Mouse (Mus musculus): Measurements from ENCODE around the gene Ccdc60.
"Not testable (repeated sequence)": the region's sequence is repeated elsewhere in the genome, so short reads cannot be mapped to it uniquely, and the experiment has no call there.

Ccdc60 gene

DNA sequence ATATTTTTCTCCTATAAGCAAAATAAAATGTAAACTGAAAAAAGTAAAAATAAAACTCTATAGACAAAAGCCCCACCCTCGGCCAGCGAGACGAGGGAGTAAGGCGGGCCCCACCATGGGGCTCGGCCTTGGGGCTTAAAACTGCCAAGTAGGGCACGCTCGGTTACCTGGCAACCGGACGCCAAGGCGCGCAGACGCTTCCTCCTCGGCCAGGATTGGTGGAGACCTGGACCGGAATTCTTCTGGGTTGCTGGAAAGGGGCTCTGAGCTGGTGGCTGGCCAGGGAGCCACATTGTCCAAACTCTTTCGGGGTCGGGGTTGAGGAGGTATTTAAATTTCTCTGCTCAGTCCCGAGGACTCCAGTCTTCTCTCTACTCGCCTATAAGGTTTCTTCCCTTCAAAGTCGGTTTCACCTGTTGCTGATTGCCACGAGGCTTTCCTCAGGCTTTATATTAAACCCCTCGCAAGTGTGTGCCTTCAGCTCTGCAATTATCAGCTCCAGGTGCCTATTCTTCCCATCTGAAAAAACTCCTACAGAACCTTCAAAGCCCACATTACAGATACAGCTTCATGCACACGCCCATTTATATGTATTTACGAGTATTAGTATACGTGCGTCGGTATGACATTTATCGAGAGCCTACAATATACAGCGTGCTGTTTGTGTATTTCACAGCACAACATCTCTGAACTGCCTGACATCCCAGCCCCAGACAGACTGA is at the start of gene Ccdc60:
Gene Ccdc60, minus strand, starts transcription at position 137 of the 722 bp plus-strand sequence.
- DNase-seq, result no peak

DNA sequence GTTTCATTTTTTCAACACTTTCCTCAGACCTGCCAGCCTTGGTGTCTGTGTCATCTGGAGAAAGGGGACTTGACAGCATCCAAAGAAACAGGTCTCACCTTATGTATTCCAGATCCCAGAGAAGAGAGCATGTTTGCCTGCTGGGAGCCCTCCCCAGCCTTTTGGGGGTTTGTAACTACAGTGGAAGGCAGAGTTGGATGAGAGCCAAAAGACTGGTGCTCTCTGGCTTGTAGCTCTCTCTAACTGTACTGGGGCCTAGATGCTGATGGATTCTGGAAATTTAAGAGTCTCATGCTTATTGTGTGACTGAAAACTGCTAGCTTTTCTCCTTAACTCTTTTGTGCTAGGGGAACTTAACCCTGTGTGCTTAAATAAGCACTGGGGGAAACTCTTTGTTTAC is 47.4 kb upstream of the Ccdc60 start:
- DNase-seq, result no peak

- DNase-seq, result no peak
Observed at GRCm38 (mm10) chr5:116328911-116329310, 40.1 kb upstream of the Ccdc60 start.

- no peak for DNase-seq
Observed at GRCm38 (mm10) chr5:116323401-116323800, 34.6 kb upstream of the Ccdc60 start.

DNA sequence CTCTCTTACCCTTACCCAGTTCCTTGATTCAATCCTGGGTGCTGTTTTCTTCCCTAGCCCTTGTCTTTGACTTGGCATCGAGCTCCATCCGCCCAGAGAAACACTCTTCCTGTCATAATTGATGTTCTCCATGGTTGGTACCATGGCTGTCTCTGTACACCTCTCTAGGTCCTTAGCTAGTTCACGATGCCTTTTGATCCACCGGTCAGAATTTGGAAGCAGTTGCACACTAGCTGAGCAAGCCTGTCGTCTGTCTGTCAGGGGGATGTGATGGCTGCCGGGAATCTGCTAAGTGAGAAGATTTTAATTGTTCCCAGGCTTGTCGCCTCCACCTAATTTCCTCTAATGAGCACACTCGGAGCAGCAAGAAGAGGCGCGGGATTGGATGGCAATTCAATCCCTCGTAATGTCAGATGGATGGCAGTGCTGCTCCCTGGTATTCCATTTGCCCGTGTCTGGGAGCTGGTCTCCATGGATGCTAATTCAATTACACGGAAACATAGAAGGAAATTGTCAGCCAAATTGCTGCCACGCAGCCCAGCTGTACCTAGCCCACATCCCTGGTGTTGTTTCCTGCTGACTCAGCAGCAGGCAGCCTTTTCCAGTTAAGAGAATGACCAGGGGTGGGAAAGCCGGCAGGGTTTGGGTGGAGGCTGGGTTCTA is 33.7 kb upstream of the Ccdc60 start:
- DNase-seq, result no peak

DNA sequence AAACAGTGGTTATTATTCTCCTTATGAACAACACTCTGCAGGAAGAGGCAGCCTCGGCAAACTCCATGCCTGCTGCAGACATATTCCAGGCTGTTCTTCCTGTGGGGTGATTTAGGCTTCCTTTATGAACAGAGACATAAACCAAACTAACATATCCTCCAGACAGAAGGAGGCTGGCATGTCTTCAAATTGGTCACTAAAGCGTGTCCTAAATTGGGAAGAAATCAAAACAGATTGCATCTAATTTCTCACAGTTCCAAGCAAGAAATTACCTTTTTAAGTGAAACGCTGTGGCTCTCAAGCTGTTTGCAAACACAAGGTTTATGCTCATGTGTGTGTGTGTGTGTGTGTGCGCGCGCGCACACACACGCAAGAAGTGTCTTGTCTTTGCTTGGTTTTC is 24.9 kb upstream of the Ccdc60 start:
- no peak for DNase-seq

GRCm38 (mm10) chr5:116312111-116312737 is 23.4 kb upstream of the Ccdc60 start:
- DNase-seq, result no peak

GRCm38 (mm10) chr5:116311636-116312035 is 22.9 kb upstream of the Ccdc60 start:
- no peak for DNase-seq

- DNase-seq, result no peak
Observed at GRCm38 (mm10) chr5:116309383-116309801, 20.6 kb upstream of the Ccdc60 start.

DNA sequence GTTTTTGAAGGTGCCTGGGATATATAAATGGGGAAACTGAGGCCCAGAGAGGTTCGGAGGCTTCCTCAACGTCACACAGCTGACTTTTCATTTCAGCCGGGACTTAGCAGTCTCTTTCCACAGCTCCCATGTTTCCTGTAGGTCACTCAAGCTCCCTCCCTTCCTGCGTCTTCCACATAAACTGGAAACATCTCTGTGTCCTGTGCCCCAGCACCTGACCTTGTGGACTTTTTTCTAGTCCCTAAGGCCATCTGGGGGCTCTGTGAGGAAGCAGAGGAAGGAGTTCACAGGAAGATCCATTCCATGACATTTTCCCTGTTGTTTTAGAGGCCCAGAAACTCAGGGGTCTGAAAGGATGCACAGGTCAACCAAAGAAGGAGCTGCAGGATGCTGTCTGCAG is 16.8 kb upstream of the Ccdc60 start:
- DNase-seq, result no peak

- DNase-seq, result not testable (repeated sequence)
Observed at GRCm38 (mm10) chr5:116305146-116305545, 16.4 kb upstream of the Ccdc60 start.

DNA sequence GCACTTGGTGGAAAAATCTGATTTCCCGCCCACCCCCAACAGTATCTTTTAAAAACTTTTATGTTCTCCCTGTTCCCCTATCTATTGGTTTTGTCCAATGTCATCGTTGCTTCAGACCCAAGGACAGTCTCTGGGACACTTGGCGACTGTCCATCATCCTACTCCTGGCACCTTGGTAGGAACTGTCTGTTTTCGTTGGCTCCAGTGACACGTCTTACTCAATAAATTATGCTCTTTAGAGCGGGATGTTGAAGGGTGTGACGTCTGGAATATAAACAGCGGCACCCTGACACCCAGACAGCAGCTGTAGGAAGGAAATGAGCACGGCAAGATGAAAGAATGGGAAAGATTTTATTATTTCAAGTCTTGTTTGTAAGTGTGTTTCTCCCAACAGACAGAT is 12.2 kb upstream of the Ccdc60 start:
- no peak for DNase-seq

DNA sequence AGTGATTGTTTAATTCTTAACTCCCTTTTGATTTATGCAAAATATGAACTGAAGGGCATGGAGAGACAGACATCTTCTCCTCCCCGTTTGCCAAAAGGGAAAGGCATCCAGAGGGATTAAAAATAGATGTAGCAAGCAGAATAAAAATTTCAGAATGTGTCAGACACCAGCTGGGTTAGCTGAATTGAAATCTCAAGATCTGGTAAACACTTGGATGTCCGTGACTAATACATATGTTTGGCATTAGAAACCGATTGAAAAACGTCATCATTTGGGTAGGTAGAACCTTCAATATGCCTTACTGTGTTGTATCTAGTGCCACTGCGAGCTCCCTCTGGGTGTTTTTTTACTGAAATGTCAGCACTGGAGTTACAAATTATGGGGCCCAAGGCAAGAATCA is 4.7 kb upstream of the Ccdc60 start:
- no peak for DNase-seq

DNA sequence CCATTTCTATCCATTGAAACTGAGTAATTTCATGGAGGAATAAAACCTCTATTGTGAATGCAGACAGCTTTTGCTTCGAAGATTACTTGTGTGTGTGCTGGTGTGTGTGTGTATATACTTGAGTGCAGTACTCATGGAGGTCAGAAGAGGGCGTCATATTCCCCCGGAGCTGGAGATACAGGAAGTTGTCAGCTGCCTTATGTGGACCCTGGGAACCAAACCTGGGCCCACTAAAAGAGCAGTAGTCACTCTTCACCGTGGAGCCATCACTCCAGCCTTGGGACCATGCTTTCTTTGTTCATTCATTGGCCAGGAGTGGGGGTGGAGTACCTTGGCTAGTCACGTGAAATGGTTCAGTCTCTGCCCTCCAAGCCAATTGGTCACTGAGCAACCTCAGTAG is 1.8 kb upstream of the Ccdc60 start:
- no peak for DNase-seq

DNA sequence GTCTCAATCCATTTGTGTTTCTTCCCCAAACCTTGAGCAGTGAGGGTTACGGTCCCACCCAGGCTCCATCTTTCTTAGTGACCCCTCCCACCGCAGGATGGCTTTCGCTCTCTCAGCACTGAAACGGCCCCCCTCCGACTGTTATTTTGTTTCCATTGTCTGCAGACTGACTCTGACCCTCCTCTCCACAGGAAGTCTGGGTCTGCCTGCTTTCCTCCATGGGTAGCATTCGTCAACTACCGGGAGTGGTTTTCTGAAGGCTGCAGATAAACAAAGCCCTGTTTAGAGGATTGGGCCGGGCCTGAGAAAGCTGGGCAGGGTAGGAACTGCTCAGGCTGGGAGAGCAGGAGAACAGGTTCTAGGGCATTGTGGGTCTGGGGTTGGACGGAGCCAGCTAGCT is 1.1 kb upstream of the Ccdc60 start:
- no peak for DNase-seq

GRCm38 (mm10) chr5:116288183-116288582 is 602 bp downstream of the Ccdc60 start:
- no peak for DNase-seq

DNA sequence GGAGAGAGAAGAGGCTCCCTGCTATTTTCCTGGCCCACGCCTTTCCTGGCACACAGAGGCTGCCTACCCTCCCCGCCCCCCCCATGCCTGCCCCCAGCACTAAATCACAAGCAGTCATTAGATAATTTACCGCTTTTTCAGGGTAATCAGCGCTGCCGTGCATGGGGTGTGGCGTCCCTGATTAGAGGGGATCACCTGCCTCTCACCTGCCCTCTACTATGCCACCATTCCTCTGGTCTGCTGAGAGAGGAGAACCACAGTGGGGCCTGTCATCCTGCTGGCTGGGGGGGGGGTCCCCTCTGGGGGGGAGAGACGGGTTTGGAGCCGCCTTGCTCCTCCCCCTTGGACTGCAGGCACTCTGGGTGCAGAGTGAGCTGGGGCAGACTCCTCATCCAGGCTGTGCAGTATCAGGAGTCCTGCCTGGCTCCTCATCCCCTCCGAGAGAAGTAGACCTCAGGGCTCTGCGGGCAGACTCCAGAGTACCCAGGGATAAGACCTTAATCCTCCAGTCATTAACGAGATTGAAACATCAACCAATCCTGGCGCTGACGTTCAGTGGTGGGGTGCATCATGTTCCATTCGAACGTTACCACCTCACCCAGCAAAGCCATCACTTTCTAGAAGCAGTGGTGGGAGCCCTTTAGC is 3.1 kb downstream of the Ccdc60 start:
- no peak for DNase-seq

- DNase-seq, result no peak
Observed at GRCm38 (mm10) chr5:116280518-116280917, 8.3 kb downstream of the Ccdc60 start.

GRCm38 (mm10) chr5:116278436-116278918 is 10.3 kb downstream of the Ccdc60 start:
- DNase-seq, result no peak

- DNase-seq, result no peak
Observed at GRCm38 (mm10) chr5:116277951-116278350, 10.8 kb downstream of the Ccdc60 start.

DNA sequence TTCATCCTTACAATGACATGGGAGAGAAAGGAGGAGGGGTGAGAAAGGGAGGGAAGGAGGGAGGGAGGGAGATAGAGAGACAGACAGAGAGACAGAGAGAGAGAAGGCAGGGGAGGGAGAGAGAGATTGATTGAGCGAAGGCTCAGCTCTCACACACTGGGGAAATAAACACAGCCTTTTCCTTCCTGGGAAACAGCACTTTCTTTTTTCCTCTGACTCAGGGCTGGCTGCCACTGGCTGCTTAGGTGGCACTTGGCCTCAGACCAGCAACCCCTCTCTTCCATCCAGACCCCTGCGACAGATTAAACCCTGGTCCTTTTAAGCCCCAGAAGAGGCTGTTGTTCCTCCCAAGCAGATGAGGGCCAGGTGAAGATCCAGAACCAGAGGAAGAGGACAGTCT is 14.0 kb downstream of the Ccdc60 start:
- DNase-seq, result no peak

- DNase-seq, result no peak
Observed at GRCm38 (mm10) chr5:116274365-116274764, 14.4 kb downstream of the Ccdc60 start.

DNA sequence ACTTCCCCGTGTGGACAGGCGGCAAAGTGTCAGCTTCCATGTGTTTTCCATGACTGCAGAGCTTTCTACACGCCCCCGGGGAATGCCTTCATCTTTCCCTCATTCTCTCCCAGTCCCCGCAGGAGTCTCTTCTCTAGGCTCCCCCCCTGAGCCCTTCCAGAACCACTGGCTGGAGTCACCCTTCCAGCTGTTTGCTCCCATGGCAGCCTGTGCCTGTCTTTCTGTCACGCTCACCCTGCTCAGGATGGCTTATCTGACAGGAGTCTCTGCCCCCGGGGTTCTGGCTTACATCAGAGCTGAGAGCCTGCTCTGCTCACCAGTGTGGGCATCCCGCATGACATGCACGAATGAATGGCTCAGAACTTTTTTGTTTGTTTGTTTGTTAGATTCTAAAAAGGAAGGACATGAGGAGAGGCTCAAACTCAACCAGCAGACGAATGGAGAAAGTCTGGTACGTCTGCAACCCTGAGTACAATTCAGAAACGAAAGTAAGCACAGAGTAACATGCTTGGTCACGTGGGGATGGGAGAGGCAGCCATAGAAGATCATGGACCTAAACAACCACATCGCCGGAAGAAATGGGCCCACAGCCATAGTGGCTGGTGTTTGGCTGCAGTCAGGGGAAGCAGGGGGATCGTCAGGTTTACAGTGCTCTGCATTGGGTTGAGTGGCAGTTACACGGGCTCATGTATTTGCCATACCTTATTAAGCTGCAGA is 17.1 kb downstream of the Ccdc60 start:
- DNase-seq, result no peak

Measured in cerebellum, postnatal 36 days (tissue).